Mouse (Mus musculus) heart, postnatal 0 days (tissue): ENCODE measurements around the gene Fbxw2. TPM values are rescaled to one million over a fixed set of nuclear protein-coding genes. Genes with fewer than 3 reads are reported as not detected.
A peak's percentile ranks its signal among the peaks of the same experiment; 100 is the strongest.
"Not testable (repeated sequence)": the region's sequence is repeated elsewhere in the genome, so short reads cannot be mapped to it uniquely, and the experiment has no call there.

Source experiments
- ATAC-seq: fragments of 200-750 bp; cut with Nextera tagmentation; 2 replicates; pipeline ENCODE4 v1.8.0; 2017; ENCODE audit warnings: low read depth, moderate number of reproducible peaks, moderate library complexity; ENCODE audit not compliant: insufficient read depth
- DNase-seq: peaks from one replicate; pipeline ENCODE4 v3.0.0-alpha.2; 2016; ENCODE audit warnings: low spot score
- H3K27ac ChIP-seq: fragments of 300-500 bp; sonication (generic); 2 replicates; pipeline ENCODE4 v1.5.1; 2014; ENCODE audit warnings: low read depth, mild to moderate bottlenecking
- H3K27me3 ChIP-seq: fragments of 300-500 bp; sonication (generic); 2 replicates; pipeline ENCODE4 v1.6.1; 2014; ENCODE audit warnings: low read length, mixed read lengths; ENCODE audit not compliant: control insufficient read depth, insufficient read depth
- H3K36me3 ChIP-seq: fragments of 300-500 bp; sonication (generic); replicated peaks from 2 replicates; pipeline ENCODE4 v1.6.1; 2014; ENCODE audit warnings: low read length, mixed read lengths; ENCODE audit not compliant: control insufficient read depth, insufficient read depth
- H3K4me1 ChIP-seq: fragments of 300-500 bp; sonication (generic); 2 replicates; pipeline ENCODE4 v1.6.1; 2014; ENCODE audit warnings: antibody characterized with exemption; ENCODE audit not compliant: control insufficient read depth, insufficient read depth
- H3K4me2 ChIP-seq: fragments of 300-500 bp; sonication (generic); 2 replicates; pipeline ENCODE4 v1.6.1; 2014; ENCODE audit warnings: low read depth, mild to moderate bottlenecking, low read length, moderate library complexity
- H3K4me3 ChIP-seq: fragments of 300-500 bp; sonication (generic); 2 replicates; pipeline ENCODE4 v1.5.1; 2014; ENCODE audit warnings: low read depth, low read length
- H3K9ac ChIP-seq: fragments of 300-500 bp; sonication (generic); replicated peaks from 2 replicates; pipeline ENCODE4 v1.6.1; 2014; ENCODE audit warnings: low read depth, low read length, mixed read lengths
- H3K9me3 ChIP-seq: fragments of 300-500 bp; sonication (generic); replicated peaks from 2 replicates; pipeline ENCODE4 v1.6.1; 2016; ENCODE audit warnings: low read length; ENCODE audit not compliant: control insufficient read depth
- CTCF ChIP-seq: IDR thresholded peaks from 2 replicates; pipeline ENCODE4 v1.5.1; 2016; ENCODE audit warnings: antibody characterized with exemption, control low read depth, low read depth
- EP300 ChIP-seq: IDR thresholded peaks from 2 replicates; pipeline ENCODE4 v1.6.1; 2016; ENCODE audit warnings: antibody characterized with exemption, low read depth
- WGBS: fragments of 180-500 bp; shearing (Covaris S2); extraction: QIAGEN DNeasy Blood & Tissue Kit; methylation state at CpG from one replicate; pipeline ENCODE4 v1.1.7; 2014; 5-methylcytosine and 5-hydroxymethylcytosine counted together
- polyA plus RNA-seq: library from polyadenylated mRNA; unstranded; fragments of >200 nt; fragmentation: Nextera tagmentation; extraction: Ambion mirVana; gene quantifications from 2 replicates; pipeline ENCODE4 v1.2.1, GENCODE M21; 2015
- total RNA-seq: library from RNA; depleted of rRNA; stranded (reverse); fragments of >200 nt; gene quantifications from 2 replicates; pipeline ENCODE4 v1.2.3, GENCODE M21; 2014; ENCODE audit warnings: low replicate concordance; rRNA removed

The Fbxw2 gene
- total and polyA plus RNA-seq, 2 experiments from 2014 or later = 51.9 to 73.8 TPM

DNA sequence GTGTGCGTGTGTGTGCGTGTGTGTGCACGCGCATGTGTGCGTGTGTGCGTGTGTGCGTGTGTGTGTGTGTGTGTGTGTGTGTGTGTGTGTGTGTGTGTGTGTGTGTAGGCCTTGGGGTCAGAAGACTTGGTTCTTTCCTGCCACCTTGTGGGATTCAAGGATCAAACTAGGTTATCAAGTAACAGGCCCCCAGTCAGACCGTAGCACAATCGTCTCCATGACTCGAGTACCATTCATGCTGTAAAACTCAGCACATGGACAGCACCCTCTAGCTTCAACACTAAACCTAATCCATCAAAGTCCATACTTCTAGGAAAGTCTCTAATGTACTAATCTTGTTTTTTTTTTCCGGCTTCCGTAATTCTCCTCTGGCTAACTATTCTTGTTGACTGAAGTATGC, 61.3 kb downstream of the Fbxw2 start:
- Histone ChIP-seq H3K27ac (no peak overlapping the region), H3K27me3 (no peaks in the 10 kb centered on the region), H3K4me1 (no peaks in the 10 kb centered on the region), H3K9ac (no peak overlapping the region), H3K4me2 (no peak overlapping the region), H3K9me3 (no peaks in the 10 kb centered on the region), H3K36me3 (no peaks in the 10 kb centered on the region), H3K4me3 (no peak overlapping the region)
- 45% methylated on average over 12 of the region's 12 CpGs for WGBS
- no peak for DNase-seq
- no peak for ATAC-seq
- TF ChIP-seq EP300 (no peak), CTCF (no peak)

- H3K4me2 ChIP-seq = no peak overlapping the region
- H3K27me3 ChIP-seq = no peaks in the 10 kb centered on the region
- no peaks in the 10 kb centered on the region for H3K9me3 ChIP-seq
- H3K4me3 ChIP-seq = no peak overlapping the region
- no peak for TF ChIP-seq EP300
- TF ChIP-seq CTCF = no peak
- no peaks in the 10 kb centered on the region for H3K36me3 ChIP-seq
- H3K4me1 ChIP-seq = no peaks in the 10 kb centered on the region
- no peak overlapping the region for H3K27ac ChIP-seq
- DNase-seq (no peak), ATAC-seq (no peak)
- H3K9ac ChIP-seq = no peak overlapping the region
- 45% methylated on average over 2 of the region's 2 CpGs for WGBS
These were observed 63.2 kb downstream of the Fbxw2 start for GRCm38 (mm10) chr2:34762872-34763271.

DNA sequence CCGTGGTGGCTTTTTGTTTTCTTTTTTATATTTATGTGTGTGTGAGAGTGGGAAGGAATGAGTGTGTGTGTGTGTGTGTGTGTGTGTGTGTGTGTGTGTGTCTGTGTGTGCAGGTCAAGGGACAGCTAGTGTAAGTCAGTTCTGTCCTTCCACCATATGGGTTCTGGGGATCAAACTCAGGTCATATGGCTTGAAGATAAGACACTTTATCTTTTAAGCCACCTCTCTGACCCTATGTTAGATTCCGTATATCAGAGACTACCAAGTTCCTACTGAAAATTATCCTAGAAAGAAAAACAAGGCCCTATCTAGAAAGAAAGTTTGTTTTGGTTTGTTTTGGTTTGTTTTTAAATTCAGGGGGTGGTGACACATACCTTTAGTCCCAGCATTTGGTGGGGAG, 63.9 kb downstream of the Fbxw2 start:
- H3K36me3 ChIP-seq = no peaks in the 10 kb centered on the region
- WGBS = 70% methylated on average over 2 of the region's 2 CpGs
- no peaks in the 10 kb centered on the region for H3K9me3 ChIP-seq
- H3K4me2 ChIP-seq = no peak overlapping the region
- H3K9ac ChIP-seq = no peak overlapping the region
- no peak overlapping the region for H3K27ac ChIP-seq
- no peaks in the 10 kb centered on the region for H3K27me3 ChIP-seq
- DNase-seq = no peak
- no peaks in the 10 kb centered on the region for H3K4me1 ChIP-seq
- TF ChIP-seq EP300 = no peak
- no peak for TF ChIP-seq CTCF
- H3K4me3 ChIP-seq = no peak overlapping the region
- no peak for ATAC-seq

DNA sequence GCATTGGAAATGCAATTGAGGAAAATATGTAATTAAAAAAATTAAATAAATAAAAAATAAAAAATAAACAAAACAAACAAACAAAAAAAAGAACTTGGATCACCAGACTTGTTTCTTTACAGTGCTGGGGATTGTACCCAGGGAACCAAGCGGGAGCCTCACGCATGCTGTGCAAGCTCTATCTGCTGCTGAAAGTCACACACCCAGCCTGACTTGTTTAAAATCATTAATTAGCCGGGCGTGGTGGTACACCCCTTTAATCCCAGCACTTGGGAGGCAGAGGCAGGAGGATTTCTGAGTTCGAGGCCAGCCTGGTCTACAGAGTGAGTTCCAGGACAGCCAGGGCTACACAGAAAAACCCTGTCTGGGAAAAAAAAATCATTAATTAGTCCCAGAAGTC, 64.8 kb downstream of the Fbxw2 start:
- not testable (repeated sequence) for ATAC-seq, H3K27ac ChIP-seq, DNase-seq, H3K4me3 ChIP-seq, H3K4me1 ChIP-seq, H3K9ac ChIP-seq, H3K9me3 ChIP-seq, H3K36me3 ChIP-seq, H3K4me2 ChIP-seq, H3K27me3 ChIP-seq
- 79% methylated on average over 5 of the region's 5 CpGs for WGBS

GRCm38 (mm10) chr2:34757341-34757740, 68.8 kb downstream of the Fbxw2 start:
- Histone ChIP-seq H3K9me3 (no peaks in the 10 kb centered on the region), H3K36me3 (no peaks in the 10 kb centered on the region), H3K4me1 (peaks cover 5% of the 10 kb centered on the region; the same call in 1 of the 2 replicates), H3K27ac (no peak overlapping the region), H3K4me2 (no peak overlapping the region), H3K4me3 (no peak overlapping the region), H3K9ac (no peak overlapping the region), H3K27me3 (no peaks in the 10 kb centered on the region)
- WGBS = 50% methylated on average over 1 of the region's 1 CpGs
- TF ChIP-seq EP300 (no peak), CTCF (no peak)
- DNase-seq (no peak), ATAC-seq (no peak)

DNA sequence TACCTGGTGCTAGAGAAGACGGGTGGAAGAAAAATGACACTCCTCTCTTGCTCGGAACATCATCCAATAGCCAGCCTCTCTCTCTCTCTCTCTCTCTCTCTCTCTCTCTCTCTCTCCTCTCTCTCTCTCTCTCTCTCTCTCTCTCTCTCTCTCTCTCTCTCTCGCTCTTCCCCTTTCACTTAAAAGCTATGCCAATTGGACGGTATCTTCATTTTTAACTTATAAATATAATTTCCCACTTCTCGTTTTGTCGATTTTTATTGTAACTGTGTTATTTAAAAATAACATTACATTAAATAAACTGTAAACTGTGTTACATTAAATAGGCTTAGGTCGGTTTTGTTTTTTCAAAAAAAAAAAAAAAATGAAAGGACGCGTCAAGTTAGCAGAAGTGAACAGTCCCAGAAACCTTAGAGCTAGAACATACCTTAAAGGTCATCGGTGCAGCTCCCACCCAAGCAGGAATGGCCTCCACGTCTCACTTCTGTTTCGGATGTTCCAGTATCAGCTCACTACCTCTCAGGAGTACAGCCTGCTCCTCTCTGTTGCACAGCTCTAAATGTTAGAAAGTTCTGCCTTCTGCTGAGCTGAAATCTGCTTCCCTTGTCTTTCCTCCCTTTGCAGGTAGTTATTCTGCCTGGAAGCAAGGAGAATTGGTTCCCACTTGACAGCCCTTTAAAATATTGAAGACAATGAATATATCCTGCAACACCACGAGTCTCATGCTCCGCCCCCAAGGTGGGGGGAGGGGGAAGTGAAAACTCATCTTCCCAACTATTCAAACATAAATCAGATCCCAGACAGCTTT, 71.4 kb downstream of the Fbxw2 start, which contains the start of gene Gapvd1:
Gapvd1 (minus strand) TSS at position 682 of the 808 bp plus-strand sequence.
- peaks cover 10% of the 10 kb centered on the region; the same call in 1 of the 2 replicates for H3K4me1 ChIP-seq
- DNase-seq (peak; percentile 20), ATAC-seq (no peak)
- no peaks in the 10 kb centered on the region for H3K27me3 ChIP-seq
- 3% methylated on average over 14 of the region's 14 CpGs for WGBS
- H3K9ac ChIP-seq = peak within 1 kb of the TSS; percentile 97
- H3K9me3 ChIP-seq = no peaks in the 10 kb centered on the region
- no peaks in the 10 kb centered on the region for H3K36me3 ChIP-seq
- H3K4me2 ChIP-seq = peak within 1 kb of the TSS; percentile 81
- peak within 1 kb of the TSS; percentile 98 for H3K27ac ChIP-seq
- no peak for TF ChIP-seq CTCF
- TF ChIP-seq EP300 = no peak
- H3K4me3 ChIP-seq = peak within 1 kb of the TSS; percentile 96

Other genes starting within 250 kb of the Fbxw2 start
- 29.7 and 36.1 TPM in 2 replicates for gene Gapvd1, start 71.1 kb downstream of the Fbxw2 start, total RNA-seq
- 34.1 and 43.4 TPM in 2 replicates for gene Gapvd1, start 71.1 kb downstream of the Fbxw2 start, polyA plus RNA-seq
- 160 and 175 TPM in 2 replicates for gene Hspa5, start 54.3 kb downstream of the Fbxw2 start, total RNA-seq
- 348 and 437 TPM in 2 replicates for gene Hspa5, start 54.3 kb downstream of the Fbxw2 start, polyA plus RNA-seq
- 18.6 and 31.0 TPM in 2 replicates for gene Rabepk, start 26.4 kb downstream of the Fbxw2 start, total RNA-seq
- gene Rabepk, start 26.4 kb downstream of the Fbxw2 start, polyA plus RNA-seq = 20.1 and 22.1 TPM in 2 replicates
- not detected in 2 replicates for gene Gm34653, start 6.7 kb upstream of the Fbxw2 start, total RNA-seq
- not detected in 2 replicates for gene Gm34653, start 6.7 kb upstream of the Fbxw2 start, polyA plus RNA-seq
- 0.19 TPM in 1 of 2 replicates, not detected in the other for gene Cutal, start 48.1 kb upstream of the Fbxw2 start, total RNA-seq
- 0.25 and 0.32 TPM in 2 replicates for gene Cutal, start 48.1 kb upstream of the Fbxw2 start, polyA plus RNA-seq
- 16.5 and 28.6 TPM in 2 replicates for gene Psmd5, start 48.7 kb upstream of the Fbxw2 start, total RNA-seq
- 37.2 and 37.9 TPM in 2 replicates for gene Psmd5, start 48.7 kb upstream of the Fbxw2 start, polyA plus RNA-seq
- 2.4 and 5.7 TPM in 2 replicates for gene Phf19, start 87.7 kb upstream of the Fbxw2 start, total RNA-seq
- 1.0 and 1.6 TPM in 2 replicates for gene Phf19, start 87.7 kb upstream of the Fbxw2 start, polyA plus RNA-seq
- gene Traf1, start 135.5 kb upstream of the Fbxw2 start, total RNA-seq = 0.23 and 0.73 TPM in 2 replicates
- gene Traf1, start 135.5 kb upstream of the Fbxw2 start, polyA plus RNA-seq = 1.1 TPM in 2 replicates
- gene Hc, start 235.1 kb upstream of the Fbxw2 start, total RNA-seq = 0.04 TPM in 1 of 2 replicates, not detected in the other
- 0.12 TPM in 1 of 2 replicates, not detected in the other for gene Hc, start 235.1 kb upstream of the Fbxw2 start, polyA plus RNA-seq